In the genomic region with DNA sequence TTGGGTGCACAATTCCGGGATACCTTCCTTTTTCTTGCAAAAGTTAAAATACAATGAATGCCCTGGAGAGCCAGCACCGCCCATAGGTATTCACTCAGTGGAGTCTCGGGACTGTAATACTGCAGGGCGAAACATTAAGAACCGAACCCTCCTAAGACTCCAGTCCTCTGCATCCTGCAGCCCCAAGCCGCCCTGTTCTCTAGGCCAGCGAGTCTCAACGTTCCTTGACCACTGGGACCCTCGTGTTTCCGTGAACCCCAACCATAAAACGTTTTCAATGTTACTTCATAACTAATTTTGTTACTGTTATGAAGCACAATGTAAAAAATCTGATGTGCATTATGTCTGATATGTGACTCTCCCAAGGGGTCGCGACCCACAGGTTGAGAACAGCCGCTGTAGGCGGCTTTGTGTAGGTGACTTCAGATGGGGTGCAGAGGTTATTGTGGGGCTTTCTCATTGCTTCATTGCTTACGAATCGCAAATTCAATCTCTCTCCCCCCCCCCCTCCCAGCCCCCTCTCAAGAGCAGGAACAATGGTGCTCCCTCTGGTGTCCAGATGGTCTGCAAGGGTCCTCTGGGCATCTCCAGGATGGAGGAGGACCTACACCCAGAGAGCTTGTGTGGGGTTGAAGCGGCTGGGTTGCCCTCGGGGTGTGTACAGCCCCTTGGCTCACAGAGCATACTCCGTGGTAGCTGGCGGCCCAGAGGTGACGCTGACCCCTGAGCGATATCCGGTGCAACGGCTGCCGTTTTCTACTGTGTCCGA, we compare ENCODE assay signal across 9 mouse cellular contexts. TPM values are rescaled to one million over a fixed set of nuclear protein-coding genes. Genes with fewer than 3 reads are reported as not detected.
A peak's percentile ranks its signal among the peaks of the same experiment; 100 is the strongest.
DNase-seq lines count a peak whose midpoint lies in the region; ATAC-seq and TF ChIP-seq lines count a peak whose summit lies in the region.
"Had no signal": no experiment of that assay in that cellular context is flagged by ENCODE, and none has a peak within 500 bp of the region (broad histone marks: within the 10 kb centered on the region; RNA-seq: fewer than 3 reads in every experiment).

No protein-coding gene starts in this region.

- peak overlapping the region; percentile 77 for H3K9ac ChIP-seq in heart, embryonic 11.5 days (ENCODE audit: low read depth, low read length)
- peak overlapping the region; percentile 78 for H3K9ac ChIP-seq in embryonic facial prominence, embryonic 13.5 days
- peak overlapping the region; percentile 72 for H3K9ac ChIP-seq in intestine, embryonic 14.5 days (ENCODE audit: low read length)
- peak overlapping the region; percentile 57 for H3K9ac ChIP-seq in midbrain, embryonic 12.5 days (replicated peaks)

- H3K36me3 ChIP-seq in heart, embryonic 11.5 days (ENCODE audit: control insufficient read depth, insufficient read depth, low read length): peaks cover 5% of the 10 kb centered on the region; the same call in 1 of the 2 replicates
- peaks cover 25% of the 10 kb centered on the region for H3K36me3 ChIP-seq in E14TG2a.4 (ENCODE audit: insufficient read depth, low read length)
- H3K36me3 ChIP-seq in embryonic facial prominence, embryonic 13.5 days: peaks cover 14% of the 10 kb centered on the region
- peaks cover 7% of the 10 kb centered on the region for H3K36me3 ChIP-seq in intestine, embryonic 14.5 days (ENCODE audit: control insufficient read depth, insufficient read depth, low read length)
- peaks cover 10% of the 10 kb centered on the region; the same call in 1 of the 2 replicates for H3K36me3 ChIP-seq in midbrain, embryonic 12.5 days

- peak overlapping the region; percentile 89 for H3K4me2 ChIP-seq in heart, embryonic 11.5 days
- H3K4me2 ChIP-seq in embryonic facial prominence, embryonic 13.5 days: peak overlapping the region; percentile 70
- peak overlapping the region; percentile 94 for H3K4me2 ChIP-seq in intestine, embryonic 14.5 days (ENCODE audit: low read length)
- peak overlapping the region; percentile 66 for H3K4me2 ChIP-seq in midbrain, embryonic 12.5 days (replicated peaks)

- no peaks in the 10 kb centered on the region for H3K9me3 ChIP-seq in heart, embryonic 11.5 days (replicated peaks; ENCODE audit: control insufficient read depth, low read length)
- H3K9me3 ChIP-seq in E14TG2a.4 (ENCODE audit: low read length): no peaks in the 10 kb centered on the region
- H3K9me3 ChIP-seq in embryonic facial prominence, embryonic 13.5 days: no peaks in the 10 kb centered on the region
- no peaks in the 10 kb centered on the region for H3K9me3 ChIP-seq in intestine, embryonic 14.5 days (ENCODE audit: control insufficient read depth, low read length)
- no peaks in the 10 kb centered on the region for H3K9me3 ChIP-seq in midbrain, embryonic 12.5 days

- no peak for DNase-seq in heart, postnatal 10 days
- no peak for DNase-seq in intestine, embryonic 14.5 days (ENCODE audit: low spot score)
- no peak for DNase-seq in gastrocnemius, postnatal 4 days (ENCODE audit: low spot score in 2 of 2)
- no peak for DNase-seq in frontal cortex, postnatal 36 days (ENCODE audit: low spot score in 2 of 2)

- H3K4me3 ChIP-seq in heart, embryonic 11.5 days (ENCODE audit: low read depth, low read length): peak overlapping the region; percentile 61
- H3K4me3 ChIP-seq in E14TG2a.4 (replicated peaks; ENCODE audit: low read length): peak overlapping the region; percentile 83
- H3K4me3 ChIP-seq in embryonic facial prominence, embryonic 13.5 days: peak overlapping the region; percentile 60
- H3K4me3 ChIP-seq in intestine, embryonic 14.5 days (ENCODE audit: low read depth, low read length): peak overlapping the region; percentile 64
- peak overlapping the region; percentile 61 for H3K4me3 ChIP-seq in midbrain, embryonic 12.5 days

- WGBS in heart, embryonic 11.5 days (ENCODE audit: insufficient replicate concordance): 46% methylated on average over 27 of the region's 27 CpGs
- WGBS in embryonic facial prominence, embryonic 13.5 days: 42% methylated on average over 27 of the region's 27 CpGs
- 41% methylated on average over 27 of the region's 27 CpGs for WGBS in intestine, embryonic 14.5 days
- 45% methylated on average over 27 of the region's 27 CpGs for WGBS in midbrain, embryonic 12.5 days

- H3K4me1 ChIP-seq in heart, embryonic 11.5 days (ENCODE audit: control insufficient read depth, insufficient read depth, low read length): peaks cover 7% of the 10 kb centered on the region
- H3K4me1 ChIP-seq in E14TG2a.4 (replicated peaks; ENCODE audit: low read depth, low read length): peaks cover 33% of the 10 kb centered on the region
- H3K4me1 ChIP-seq in embryonic facial prominence, embryonic 13.5 days: peaks cover 17% of the 10 kb centered on the region
- peaks cover 15% of the 10 kb centered on the region; the same call in 1 of the 2 replicates for H3K4me1 ChIP-seq in intestine, embryonic 14.5 days (replicated peaks; ENCODE audit: control insufficient read depth, insufficient read depth, low read length)
- H3K4me1 ChIP-seq in midbrain, embryonic 12.5 days: peaks cover 13% of the 10 kb centered on the region

- no peaks in the 10 kb centered on the region for H3K27me3 ChIP-seq in heart, embryonic 11.5 days (ENCODE audit: control insufficient read depth, insufficient read depth, low read length)
- H3K27me3 ChIP-seq in E14TG2a.4 (ENCODE audit: insufficient read depth, low read length): no peaks in the 10 kb centered on the region
- no peaks in the 10 kb centered on the region for H3K27me3 ChIP-seq in embryonic facial prominence, embryonic 13.5 days
- no peaks in the 10 kb centered on the region for H3K27me3 ChIP-seq in intestine, embryonic 14.5 days (replicated peaks; ENCODE audit: control insufficient read depth, insufficient read depth, low read length)
- H3K27me3 ChIP-seq in midbrain, embryonic 12.5 days: no peaks in the 10 kb centered on the region

- no peak for ATAC-seq in heart, embryonic 11.5 days (replicated peaks; ENCODE audit: insufficient number of reproducible peaks, low FRiP score, low TSS enrichment)
- ATAC-seq in embryonic facial prominence, embryonic 13.5 days (ENCODE audit: insufficient number of reproducible peaks, insufficient read depth, low FRiP score, low TSS enrichment, low read depth): no peak
- ATAC-seq in intestine, embryonic 14.5 days (replicated peaks; ENCODE audit: low FRiP score, low TSS enrichment, low read depth): peak; percentile 25; the same call in 1 of the 2 replicates
- 0 out of 2 replicates have a peak, but pooled peaks have one; percentile 35 for ATAC-seq in midbrain, embryonic 12.5 days (ENCODE audit: low FRiP score, low read depth)

- no peak for TF ChIP-seq CTCF in E14TG2a.4 (conservative IDR thresholded peaks at IDR 0.05; ENCODE audit: low read length)

- intact Hi-C loops in heart, postnatal 10 days (cut with DNase I): no loop called here

- H3K27ac ChIP-seq in heart, embryonic 11.5 days (ENCODE audit: low read depth, low read length): peak overlapping the region; percentile 93
- H3K27ac ChIP-seq in embryonic facial prominence, embryonic 13.5 days: peak overlapping the region; percentile 96
- H3K27ac ChIP-seq in intestine, embryonic 14.5 days (ENCODE audit: low read depth): peak overlapping the region; percentile 92
- peak overlapping the region; percentile 93 for H3K27ac ChIP-seq in midbrain, embryonic 12.5 days (replicated peaks)

RNA-seq across cellular contexts. Expression of a gene that starts 1.2 kb away (rescaled TPM):
- 12.0 and 12.9 TPM in 2 replicates for polyA plus RNA-seq in heart, embryonic 11.5 days (2014; fragmentation: Nextera tagmentation; extraction: Ambion mirVana)
- total RNA-seq in heart, postnatal 10 days (2021): 10 to 100 TPM; 27.6 to 31.3 TPM
- 18.1 and 19.4 TPM in 2 replicates for polyA plus RNA-seq in embryonic facial prominence, embryonic 13.5 days (2015; fragmentation: Nextera tagmentation; extraction: Ambion mirVana)
- polyA plus RNA-seq in intestine, embryonic 14.5 days (2014; fragmentation: Nextera tagmentation; extraction: Ambion mirVana): 13.5 and 14.8 TPM in 2 replicates
- polyA plus RNA-seq in midbrain, embryonic 12.5 days (2016; fragmentation: Nextera tagmentation; extraction: Ambion mirVana): 19.5 and 19.9 TPM in 2 replicates
- total RNA-seq in gastrocnemius, postnatal 4 days (2021): 10 to 100 TPM; 19.6 to 24.0 TPM

RNA-seq across cellular contexts. Expression of a gene that starts 22.2 kb away (rescaled TPM):
- polyA plus RNA-seq in heart, embryonic 11.5 days (2014; fragmentation: Nextera tagmentation; extraction: Ambion mirVana): 14.4 and 15.5 TPM in 2 replicates
- total RNA-seq in heart, postnatal 10 days (2021): 10 to 100 TPM in 1 of 2 experiments, 1 to 10 TPM in 1; 9.8 to 10.4 TPM
- polyA plus RNA-seq in embryonic facial prominence, embryonic 13.5 days (2015; fragmentation: Nextera tagmentation; extraction: Ambion mirVana): 16.1 and 16.5 TPM in 2 replicates
- polyA plus RNA-seq in intestine, embryonic 14.5 days (2014; fragmentation: Nextera tagmentation; extraction: Ambion mirVana): 19.7 and 23.2 TPM in 2 replicates
- polyA plus RNA-seq in midbrain, embryonic 12.5 days (2016; fragmentation: Nextera tagmentation; extraction: Ambion mirVana): 17.0 and 19.2 TPM in 2 replicates
- 1 to 10 TPM; 6.5 to 7.9 TPM for total RNA-seq in gastrocnemius, postnatal 4 days (2021)

RNA-seq across cellular contexts. Expression of a gene that starts 24.2 kb away (rescaled TPM):
- polyA plus RNA-seq in heart, embryonic 11.5 days (2014; fragmentation: Nextera tagmentation; extraction: Ambion mirVana): 201 and 206 TPM in 2 replicates
- total RNA-seq in heart, postnatal 10 days (2021): 10 to 100 TPM; 43.8 to 46.8 TPM
- 267 and 281 TPM in 2 replicates for polyA plus RNA-seq in embryonic facial prominence, embryonic 13.5 days (2015; fragmentation: Nextera tagmentation; extraction: Ambion mirVana)
- polyA plus RNA-seq in intestine, embryonic 14.5 days (2014; fragmentation: Nextera tagmentation; extraction: Ambion mirVana): 272 and 288 TPM in 2 replicates
- 208 and 217 TPM in 2 replicates for polyA plus RNA-seq in midbrain, embryonic 12.5 days (2016; fragmentation: Nextera tagmentation; extraction: Ambion mirVana)
- 10 to 100 TPM; 64.3 to 65.5 TPM for total RNA-seq in gastrocnemius, postnatal 4 days (2021)

RNA-seq across cellular contexts. Expression of a gene that starts 35.2 kb away (rescaled TPM):
- 0.17 TPM in 1 of 2 replicates, not detected in the other for polyA plus RNA-seq in heart, embryonic 11.5 days (2014; fragmentation: Nextera tagmentation; extraction: Ambion mirVana)
- total RNA-seq in heart, postnatal 10 days (2021): under 1 TPM; 0.62 to 0.87 TPM
- 0.30 TPM in 1 of 2 replicates, not detected in the other for polyA plus RNA-seq in embryonic facial prominence, embryonic 13.5 days (2015; fragmentation: Nextera tagmentation; extraction: Ambion mirVana)
- 0.09 and 0.19 TPM in 2 replicates for polyA plus RNA-seq in intestine, embryonic 14.5 days (2014; fragmentation: Nextera tagmentation; extraction: Ambion mirVana)
- 0.08 TPM in 1 of 2 replicates, not detected in the other for polyA plus RNA-seq in midbrain, embryonic 12.5 days (2016; fragmentation: Nextera tagmentation; extraction: Ambion mirVana)
- total RNA-seq in gastrocnemius, postnatal 4 days (2021): under 1 TPM; 0.73 to 0.74 TPM
- total RNA-seq: left cerebral cortex, postnatal 10 days had no signal

Comparison
In these comparisons a context has a peak if more than half of its experiments do, and no peak if none do; other contexts are left out.
1. ATAC-seq: peak in intestine, embryonic 14.5 days (single experiment) and midbrain, embryonic 12.5 days (single experiment); none in heart, embryonic 11.5 days (single experiment) and embryonic facial prominence, embryonic 13.5 days (single experiment).
2. Peak in every context shown above with its lines, with median percentiles within 50 percentile points of each other: H3K27ac ChIP-seq, H3K4me2 ChIP-seq, H3K4me3 ChIP-seq and H3K9ac ChIP-seq.